Mouse (Mus musculus) CH12.LX (cell line): ENCODE data around the gene Rab42. TPM values are rescaled to one million over a fixed set of nuclear protein-coding genes. Genes with fewer than 3 reads are reported as not detected.
A peak's percentile ranks its signal among the peaks of the same experiment; 100 is the strongest.

ENCODE experiments used
- DNase-seq: peaks from one replicate; pipeline ENCODE4 v3.0.0-alpha.2; 2013; ENCODE audit errors: extremely low read depth
- H3K27ac ChIP-seq: 2 replicates; pipeline ENCODE4 v1.5.1; 2012; ENCODE audit warnings: low read depth, mild to moderate bottlenecking, control low read depth, moderate library complexity; ENCODE audit not compliant: insufficient read depth
- H3K27me3 ChIP-seq: replicated peaks from 2 replicates; pipeline ENCODE3; 2012; ENCODE audit warnings: inconsistent platforms
- H3K36me3 ChIP-seq, 2 experiments: replicated peaks in 1 of 2; 2 replicates each; pipeline versions ENCODE3 to v1.6.1; 2012; ENCODE audit warnings: inconsistent platforms in 1 of 2, low read length in 1 of 2, mild to moderate bottlenecking in 1 of 2, mixed read lengths in 1 of 2, moderate library complexity in 1 of 2; ENCODE audit not compliant: control insufficient read depth in 1 of 2, insufficient read depth in 1 of 2
- H3K4me1 ChIP-seq, 2 experiments: 2 replicates each; pipeline ENCODE4 v1.6.1; 2012; ENCODE audit warnings: inconsistent platforms in 1 of 2, moderate library complexity in 1 of 2; ENCODE audit not compliant: insufficient read depth in 2 of 2, control insufficient read depth in 1 of 2
- H3K4me2 ChIP-seq: 2 replicates; pipeline ENCODE4 v1.6.1; 2012; ENCODE audit warnings: low read depth, mild to moderate bottlenecking, control low read depth; ENCODE audit not compliant: poor library complexity, insufficient read depth, severe bottlenecking
- H3K4me3 ChIP-seq, 3 experiments: fragments of 150-350 bp in 1 of 3; sonication (generic) in 1 of 3; replicated peaks in 1 of 3; 2 replicates each; pipeline versions ENCODE3 to v1.5.1; 2011 to 2012; ENCODE audit warnings: low read depth in 2 of 3, low read length in 2 of 3, mild to moderate bottlenecking in 2 of 3, moderate library complexity in 2 of 3, control low read depth in 1 of 3, improper control_type of control experiment in 1 of 3, inconsistent platforms in 1 of 3, mixed read lengths in 1 of 3; ENCODE audit not compliant: poor library complexity in 1 of 3
- H3K79me2 ChIP-seq: replicated peaks from 2 replicates; pipeline ENCODE4 v1.6.1; 2012; ENCODE audit warnings: mild to moderate bottlenecking, moderate library complexity; ENCODE audit not compliant: control insufficient read depth, poor library complexity, insufficient read depth, severe bottlenecking; ENCODE audit errors: extremely low read depth
- H3K9ac ChIP-seq: 2 replicates; pipeline ENCODE4 v1.6.1; 2012; ENCODE audit warnings: low read depth, mild to moderate bottlenecking, control low read depth, moderate library complexity; ENCODE audit not compliant: insufficient read depth
- H3K9me3 ChIP-seq: replicated peaks from 2 replicates; pipeline ENCODE3; 2012; ENCODE audit warnings: low read length, inconsistent platforms, mixed read lengths
- BHLHE40 ChIP-seq: IDR thresholded peaks from 2 replicates; pipeline ENCODE4 v1.6.1; 2011; ENCODE audit warnings: mild to moderate bottlenecking, low read depth, low read length, improper control_type of control experiment
- CHD1 ChIP-seq: IDR thresholded peaks from 2 replicates; pipeline ENCODE4 v1.6.1; 2012; ENCODE audit warnings: low read depth, low read length, improper control_type of control experiment, inconsistent platforms
- CHD2 ChIP-seq: IDR thresholded peaks from 2 replicates; pipeline ENCODE4 v1.6.1; 2011; ENCODE audit warnings: low read length, improper control_type of control experiment
- CTCF ChIP-seq, 2 experiments: IDR thresholded peaks in 1 of 2; conservative IDR thresholded peaks in 1 of 2; 2 replicates each; pipeline ENCODE4 v1.5.1; 2011 to 2012; ENCODE audit warnings: low read depth in 2 of 2, low read length in 2 of 2, improper control_type of control experiment in 1 of 2, inconsistent platforms in 1 of 2, mild to moderate bottlenecking in 1 of 2, moderate library complexity in 1 of 2
- ELF1 ChIP-seq: IDR thresholded peaks from 2 replicates; pipeline ENCODE4 v1.6.1; 2014; ENCODE audit warnings: low read depth, mild to moderate bottlenecking, inconsistent platforms, low read length, improper control_type of control experiment
- EP300 ChIP-seq: IDR thresholded peaks from 2 replicates; pipeline ENCODE4 v1.6.1; 2011; ENCODE audit warnings: low read length, improper control_type of control experiment
- ETS1 ChIP-seq: conservative IDR thresholded peaks from 2 replicates; pipeline ENCODE4 v1.6.1; 2012; ENCODE audit warnings: low read depth, mild to moderate bottlenecking, inconsistent platforms, low read length, improper control_type of control experiment, moderate library complexity
- GABPA ChIP-seq: IDR thresholded peaks from 2 replicates; pipeline ENCODE4 v1.6.1; 2012; ENCODE audit warnings: low read depth, low read length, improper control_type of control experiment, inconsistent platforms; ENCODE audit not compliant: insufficient replicate concordance
- HCFC1 ChIP-seq: IDR thresholded peaks from 2 replicates; pipeline ENCODE4 v1.6.1; 2012; ENCODE audit warnings: low read depth, mild to moderate bottlenecking, inconsistent platforms, low read length, improper control_type of control experiment
- IRF4 ChIP-seq: IDR thresholded peaks from 2 replicates; pipeline ENCODE4 v1.6.1; 2014; ENCODE audit warnings: low read depth, mild to moderate bottlenecking, inconsistent platforms, low read length, improper control_type of control experiment
- JUND ChIP-seq: conservative IDR thresholded peaks from 2 replicates; pipeline ENCODE4 v1.6.1; 2011; ENCODE audit warnings: low read depth, low read length, improper control_type of control experiment
- KAT2A ChIP-seq: IDR thresholded peaks from 2 replicates; pipeline ENCODE4 v1.6.1; 2012; ENCODE audit warnings: low read length, improper control_type of control experiment, inconsistent platforms; ENCODE audit not compliant: insufficient replicate concordance
- MAFK ChIP-seq: IDR thresholded peaks from 2 replicates; pipeline ENCODE4 v1.6.1; 2011; ENCODE audit warnings: low read length, improper control_type of control experiment; ENCODE audit not compliant: insufficient replicate concordance
- MAX ChIP-seq: IDR thresholded peaks from 2 replicates; pipeline ENCODE4 v1.6.1; 2011; ENCODE audit warnings: low read length, improper control_type of control experiment
- MEF2A ChIP-seq: IDR thresholded peaks from 2 replicates; pipeline ENCODE4 v1.6.1; 2014; ENCODE audit warnings: low read depth, mild to moderate bottlenecking, inconsistent platforms, low read length, improper control_type of control experiment, borderline replicate concordance
- MXI1 ChIP-seq: IDR thresholded peaks from 2 replicates; pipeline ENCODE4 v1.6.1; 2011; ENCODE audit warnings: mild to moderate bottlenecking, low read depth, low read length, improper control_type of control experiment
- MYC ChIP-seq: IDR thresholded peaks from 2 replicates; pipeline ENCODE4 v1.6.1; 2011; ENCODE audit warnings: low read depth, mild to moderate bottlenecking, improper control_type of control experiment, low read length
- NELFE ChIP-seq: IDR thresholded peaks from 2 replicates; pipeline ENCODE4 v1.6.1; 2011; ENCODE audit warnings: low read depth, low read length, improper control_type of control experiment
- NRF1 ChIP-seq: IDR thresholded peaks from 2 replicates; pipeline ENCODE4 v1.6.1; 2014; ENCODE audit warnings: low read depth, mild to moderate bottlenecking, inconsistent platforms, low read length, improper control_type of control experiment, moderate library complexity
- PAX5 ChIP-seq: IDR thresholded peaks from 2 replicates; pipeline ENCODE4 v1.6.1; 2012; ENCODE audit warnings: low read length, inconsistent platforms, mixed read lengths
- POLR2A ChIP-seq: IDR thresholded peaks from 2 replicates; pipeline ENCODE4 v1.6.1; 2011; ENCODE audit warnings: low read depth, mild to moderate bottlenecking, improper control_type of control experiment, low read length
- POLR2AphosphoS2 ChIP-seq: IDR thresholded peaks from 2 replicates; pipeline ENCODE4 v1.6.1; 2011; ENCODE audit warnings: low read depth, low read length, improper control_type of control experiment
- RAD21 ChIP-seq: IDR thresholded peaks from 2 replicates; pipeline ENCODE4 v1.6.1; 2011; ENCODE audit warnings: low read depth, mild to moderate bottlenecking, low read length, improper control_type of control experiment, moderate library complexity
- SIN3A ChIP-seq: IDR thresholded peaks from 2 replicates; pipeline ENCODE4 v1.6.1; 2012; ENCODE audit warnings: low read length, improper control_type of control experiment, inconsistent platforms
- SMC3 ChIP-seq: IDR thresholded peaks from 2 replicates; pipeline ENCODE4 v1.6.1; 2011; ENCODE audit warnings: low read depth, low read length, improper control_type of control experiment
- TBP ChIP-seq: conservative IDR thresholded peaks from 2 replicates; pipeline ENCODE4 v1.6.1; 2011; ENCODE audit warnings: low read depth, low read length, improper control_type of control experiment
- TCF12 ChIP-seq: IDR thresholded peaks from 2 replicates; pipeline ENCODE4 v1.6.1; 2014; ENCODE audit warnings: low read depth, mild to moderate bottlenecking, inconsistent platforms, low read length, improper control_type of control experiment
- UBTF ChIP-seq: IDR thresholded peaks from 2 replicates; pipeline ENCODE4 v1.6.1; 2012; ENCODE audit warnings: low read depth, mild to moderate bottlenecking, inconsistent platforms, low read length, improper control_type of control experiment, moderate library complexity
- USF1 ChIP-seq: IDR thresholded peaks from 2 replicates; pipeline ENCODE4 v1.6.1; 2014; ENCODE audit warnings: low read depth, mild to moderate bottlenecking, inconsistent platforms, low read length, improper control_type of control experiment
- USF2 ChIP-seq: conservative IDR thresholded peaks from 2 replicates; pipeline ENCODE4 v1.6.1; 2011; ENCODE audit warnings: low read depth, low read length, improper control_type of control experiment
- ZC3H11A ChIP-seq: IDR thresholded peaks from 2 replicates; pipeline ENCODE4 v1.6.1; 2012; ENCODE audit warnings: low read depth, mild to moderate bottlenecking, inconsistent platforms, low read length, improper control_type of control experiment
- ZKSCAN1 ChIP-seq: IDR thresholded peaks from 2 replicates; pipeline ENCODE4 v1.6.1; 2012; ENCODE audit warnings: low read depth, inconsistent platforms, low read length, improper control_type of control experiment, borderline replicate concordance
- ZMIZ1 ChIP-seq: IDR thresholded peaks from 2 replicates; pipeline ENCODE4 v1.6.1; 2012; ENCODE audit warnings: low read depth, mild to moderate bottlenecking, inconsistent platforms, low read length, improper control_type of control experiment
- ZNF384 ChIP-seq: IDR thresholded peaks from 2 replicates; pipeline ENCODE4 v1.6.1; 2012; ENCODE audit warnings: low read depth, low read length, improper control_type of control experiment, inconsistent platforms
- dilution Hi-C: fragments of 300-500 bp; cut with MboI; formaldehyde crosslinking; loops from 2 replicates; pipeline ENCODE4 v1.14.3; 2020; ENCODE audit warnings: low sequenced_read_pairs; ENCODE audit not compliant: extremely low pct_unique_long_range_greater_than_20kb, extremely low pct_ligation_motif_present
- in situ Hi-C: fragments of 300-500 bp; cut with MboI; formaldehyde crosslinking; loops from 3 replicates; pipeline ENCODE4 v1.14.3; 2019; ENCODE audit warnings: low sequenced_read_pairs, low pct_ligation_motif_present, low pct_unique_long_range_greater_than_20kb, mixed read lengths
- polyA plus RNA-seq: library from polyadenylated mRNA; unstranded; fragments of >175 nt; gene quantifications from 2 replicates; pipeline ENCODE4 v1.2.1, GENCODE M21; 2012; ENCODE audit warnings: low read depth; ENCODE audit not compliant: insufficient read length
- total RNA-seq, 2 experiments: library from RNA; depleted of rRNA; stranded (reverse); fragments of 300-350 nt in 1 of 2; fragments of >200 nt in 1 of 2; gene quantifications; 2 replicates each; pipeline ENCODE4 v1.2.3; 2012 to 2014

Rab42 gene
- total and polyA plus RNA-seq, 3 experiments, result 0.31 to 0.51 TPM; not detected in 1

DNA sequence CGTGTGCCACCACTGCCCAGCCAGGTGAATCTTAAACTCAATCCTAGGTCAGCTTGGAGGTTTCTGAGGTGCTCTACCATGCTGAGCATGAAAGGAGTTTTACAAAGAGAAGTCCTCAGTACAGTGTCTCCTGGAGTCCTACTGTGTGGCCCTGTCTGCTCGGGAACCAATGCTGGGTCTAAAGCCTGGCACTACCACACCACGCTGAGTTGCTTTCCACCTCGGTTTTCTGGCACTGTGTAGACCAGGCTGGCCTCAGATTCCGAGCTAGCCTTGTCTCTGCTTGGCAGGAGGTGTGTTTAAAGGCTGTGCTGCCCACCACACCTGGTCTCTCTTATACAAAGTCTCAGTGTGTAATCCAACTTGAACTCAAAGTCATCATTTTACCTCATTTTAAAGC, 9.4 kb upstream of the Rab42 start:
- Histone ChIP-seq H3K27ac (no peak overlapping the region), H3K9ac (no peak overlapping the region), H3K27me3 (no peaks in the 10 kb centered on the region), H3K79me2 (peaks cover 16% of the 10 kb centered on the region), H3K36me3 (peaks cover 43 to 70% of the 10 kb centered on the region in 2 experiments), H3K4me1 (peaks cover 0 to 8% of the 10 kb centered on the region in 2 experiments; a peak in 1 of 4 replicates), H3K4me3 (no peak overlapping the region), H3K9me3 (no peaks in the 10 kb centered on the region), H3K4me2 (no peak overlapping the region)
- peak; percentile 16; the same call in 1 of the 2 replicates for TF ChIP-seq ZKSCAN1
- TF ChIP-seq JUND, result no peak
- DNase-seq, result no peak
- in situ Hi-C loops (loop anchor here (25.0 kb wide), 1 partner anchor 200 kb away; the partner anchor contains the start of gene Sesn2), dilution Hi-C loops (no loop called here)

- no peaks in the 10 kb centered on the region for H3K27me3 ChIP-seq
- H3K9me3 ChIP-seq, result no peaks in the 10 kb centered on the region
- dilution Hi-C loops, result no loop called here
- H3K9ac ChIP-seq, result no peak overlapping the region
- H3K4me3 ChIP-seq, result no peak overlapping the region
- H3K79me2 ChIP-seq, result peaks cover 16% of the 10 kb centered on the region
- no peak overlapping the region for H3K27ac ChIP-seq
- no peak overlapping the region for H3K4me2 ChIP-seq
- H3K36me3 ChIP-seq, result peaks cover 39 to 62% of the 10 kb centered on the region in 2 experiments
- peaks cover 0 to 8% of the 10 kb centered on the region in 2 experiments; a peak in 1 of 4 replicates for H3K4me1 ChIP-seq
- no peak for DNase-seq
- in situ Hi-C loops, result loop anchor here (25.0 kb wide), 1 partner anchor 200 kb away; the partner anchor contains the start of gene Sesn2
- TF ChIP-seq NELFE (no peak), ZKSCAN1 (no peak), ETS1 (no peak), SIN3A (no peak; the same call in 1 of the 2 replicates), IRF4 (no peak), UBTF (no peak), TBP (no peak), ELF1 (no peak), MAX (no peak), PAX5 (no peak), CHD2 (peak; percentile 91), USF2 (no peak), CTCF (conservative IDR thresholded peaks at IDR 0.05 in 1 of 2, IDR thresholded peaks at IDR 0.05 in 1 of 2; ENCODE audit: low read depth in 2 of 2, low read length in 2 of 2) (no peak), ZC3H11A (no peak), BHLHE40 (no peak), EP300 (no peak), GABPA (no peak), TCF12 (no peak), POLR2AphosphoS2 (peak; percentile 100), RAD21 (no peak), NRF1 (no peak), KAT2A (no peak), ZMIZ1 (peak; percentile 92; the same call in 1 of the 2 replicates), CHD1 (no peak), MEF2A (no peak), MYC (no peak), MAFK (no peak), ZNF384 (no peak), HCFC1 (no peak), USF1 (no peak), MXI1 (no peak), SMC3 (peak; percentile 16; the same call in 1 of the 2 replicates), JUND (no peak), POLR2A (peak; percentile 77)
Observed at GRCm38 (mm10) chr4:132311801-132312200, 8.6 kb upstream of the Rab42 start.
